Mouse (Mus musculus) B cell, adult 67 days (primary cell): ENCODE measurements around the gene Glycam1. TPM values are rescaled to one million over a fixed set of nuclear protein-coding genes. Genes with fewer than 3 reads are reported as not detected.

Experiments
- total RNA-seq, 2 experiments: library from RNA; stranded (reverse); gene quantifications; 4 replicates each; pipeline ENCODE4 v1.2.4; 2023

Glycam1 gene
- total RNA-seq: not detected

GRCm38 (mm10) chr15:103564981-103565380, at the start of gene Glycam1:
Gene Glycam1 (minus strand): TSS chr15:103565081.

GRCm38 (mm10) chr15:103537822-103538213, 27.1 kb downstream of the Glycam1 start, which contains the start of gene Ppp1r1a:
Gene Ppp1r1a (minus strand): TSS chr15:103538003.

Other genes starting within 250 kb of the Glycam1 start
- gene Zfp385a, start 225.0 kb downstream of the Glycam1 start, total RNA-seq: 10 to 100 TPM; 22.7 to 23.8 TPM
- under 1 TPM in 1 of 2 experiments, not detected in 1; 0.32 TPM for gene Itga5, start 198.3 kb downstream of the Glycam1 start, total RNA-seq
- gene Gtsf1, start 134.6 kb downstream of the Glycam1 start, total RNA-seq: not detected
- not detected for gene Gtsf2, start 116.6 kb downstream of the Glycam1 start, total RNA-seq
- gene Nckap1l, start 111.3 kb downstream of the Glycam1 start, total RNA-seq: 100 to 1,000 TPM; 274 to 276 TPM
- gene Pde1b, start 62.0 kb downstream of the Glycam1 start, total RNA-seq: 10 to 100 TPM; 48.0 to 48.6 TPM
- gene Ppp1r1a, start 27.1 kb downstream of the Glycam1 start, total RNA-seq: not detected
- not detected for gene Mucl1, start 190.4 kb upstream of the Glycam1 start, total RNA-seq